Mouse (Mus musculus): ENCODE measurements around the gene Kcnq2.

DNA sequence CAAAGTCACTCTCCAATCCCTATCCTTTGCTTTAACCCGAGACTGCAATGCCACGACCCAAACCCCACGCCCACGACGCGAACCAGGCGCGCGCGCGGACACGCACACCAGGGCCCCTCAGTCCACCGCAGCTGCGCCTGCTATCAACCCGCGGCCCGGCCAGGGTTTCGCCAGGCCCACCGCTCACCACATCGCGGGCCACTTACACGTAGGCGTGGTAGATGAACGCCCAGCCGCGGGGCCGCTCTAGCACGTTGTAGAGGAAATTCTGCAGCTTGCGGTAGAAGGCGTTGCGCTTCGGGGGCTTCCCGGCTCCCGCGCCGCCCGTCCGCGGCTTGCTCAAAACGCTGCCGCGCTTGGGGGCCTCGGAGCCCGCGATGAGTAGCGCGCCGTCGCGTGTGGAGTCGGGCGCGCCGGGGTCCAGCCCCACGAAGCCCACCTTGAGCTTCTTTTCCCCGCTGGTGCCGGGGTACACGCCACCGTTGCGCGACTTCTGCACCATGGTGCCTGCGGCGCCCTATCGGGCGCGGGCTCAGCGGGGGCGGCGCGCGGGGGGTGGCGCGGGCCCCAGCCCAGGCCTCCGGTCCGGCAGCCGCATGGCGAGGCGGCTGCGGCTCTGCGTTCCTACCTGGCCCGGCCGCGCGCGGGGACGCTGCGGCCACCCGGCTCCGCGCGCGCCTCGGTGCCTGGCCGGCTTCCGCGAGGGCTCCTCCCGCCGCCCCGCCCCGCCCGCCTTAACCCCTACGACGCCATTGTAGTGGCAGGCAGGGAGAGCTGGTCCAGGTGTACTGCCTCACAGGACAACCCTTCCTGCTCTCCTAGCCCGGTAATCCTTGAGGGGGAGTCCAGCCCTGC lies at the start of gene Kcnq2:
- TF ChIP-seq CHD2 (IDR thresholded peaks at IDR 0.05; ENCODE audit: low read depth, low read length) (no peak), ZNF384 (IDR thresholded peaks at IDR 0.05; ENCODE audit: low read depth, low read length) (no peak), MAFK (IDR thresholded peaks at IDR 0.05; ENCODE audit: insufficient read depth, low read depth, low read length) (no peak), HCFC1 (IDR thresholded peaks at IDR 0.05; ENCODE audit: borderline replicate concordance, insufficient read depth, low read length) (no peak), ZC3H11A (IDR thresholded peaks at IDR 0.05; ENCODE audit: borderline replicate concordance, low read depth, low read length) (no peak)

All from ES-E14 (cell line).